Mouse (Mus musculus) hindbrain, embryonic 12.5 days (tissue): ENCODE measurements at regions not wholly inside any gene's neighbourhood (a gene's known extent, or its start where the extent isn't known, plus 50 kb on each side); places are given as distances from the start of the nearest gene placed in this dataset.

Experiments
- ATAC-seq: fragments of 200-750 bp; cut with Nextera tagmentation; 2 replicates; pipeline ENCODE4 v1.8.0; 2017; ENCODE audit warnings: moderate TSS enrichment; ENCODE audit not compliant: low FRiP score
- H3K27ac ChIP-seq: fragments of 300-500 bp; sonication (generic); 2 replicates; pipeline ENCODE4 v1.5.1; 2016; ENCODE audit warnings: mild to moderate bottlenecking
- H3K27me3 ChIP-seq: fragments of 300-500 bp; sonication (generic); 2 replicates; pipeline ENCODE4 v1.6.1; 2016; ENCODE audit warnings: mild to moderate bottlenecking
- H3K36me3 ChIP-seq: fragments of 300-500 bp; sonication (generic); 2 replicates; pipeline ENCODE4 v1.6.1; 2016; ENCODE audit warnings: mild to moderate bottlenecking
- H3K4me1 ChIP-seq: fragments of 300-500 bp; sonication (generic); 2 replicates; pipeline ENCODE4 v1.6.1; 2016
- H3K4me2 ChIP-seq: fragments of 300-500 bp; sonication (generic); replicated peaks from 2 replicates; pipeline ENCODE4 v1.6.1; 2016; ENCODE audit warnings: mild to moderate bottlenecking
- H3K4me3 ChIP-seq: fragments of 300-500 bp; sonication (generic); 2 replicates; pipeline ENCODE4 v1.5.1; 2016; ENCODE audit warnings: mild to moderate bottlenecking
- H3K9ac ChIP-seq: fragments of 300-500 bp; sonication (generic); 2 replicates; pipeline ENCODE4 v1.6.1; 2016; ENCODE audit warnings: mild to moderate bottlenecking, moderate library complexity
- H3K9me3 ChIP-seq: fragments of 300-500 bp; sonication (generic); replicated peaks from 2 replicates; pipeline ENCODE4 v1.6.1; 2016; ENCODE audit warnings: mild to moderate bottlenecking
- WGBS: fragments of 180-500 bp; shearing (Covaris S2); methylation state at CpG from one replicate; pipeline ENCODE4 v1.1.7; 2016; 5-methylcytosine and 5-hydroxymethylcytosine counted together

DNA sequence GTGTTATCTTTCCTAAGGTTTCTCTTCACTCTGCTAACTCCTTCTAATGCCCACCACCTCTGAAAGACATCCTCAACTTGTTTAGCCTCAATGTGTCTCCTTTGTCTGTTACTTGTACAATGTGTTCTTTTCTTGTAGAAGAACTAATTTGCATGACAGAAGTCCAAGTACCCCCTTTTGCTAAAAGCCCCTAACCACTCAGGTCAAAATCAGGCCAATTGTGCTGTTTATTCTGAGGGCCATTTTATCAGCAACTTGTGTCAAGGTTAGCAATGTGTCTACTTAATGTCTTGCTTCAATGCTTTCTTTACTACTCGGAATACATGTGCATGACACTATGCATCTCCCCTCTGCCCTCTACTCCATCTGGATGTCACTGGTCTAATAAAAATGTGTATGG, 107.3 kb upstream of the Paqr3 start:
- Histone ChIP-seq H3K4me2 (no peak overlapping the region), H3K4me3 (no peak overlapping the region), H3K9me3 (no peaks in the 10 kb centered on the region), H3K4me1 (no peaks in the 10 kb centered on the region), H3K27ac (no peak overlapping the region), H3K27me3 (no peaks in the 10 kb centered on the region), H3K9ac (no peak overlapping the region), H3K36me3 (no peaks in the 10 kb centered on the region)
- ATAC-seq, result no peak
- WGBS, result 47% methylated on average over 1 of the region's 1 CpGs

GRCm38 (mm10) chr5:97205606-97206005, 94.2 kb upstream of the Paqr3 start:
- no peak for ATAC-seq
- Histone ChIP-seq H3K4me3 (no peak overlapping the region), H3K27ac (no peak overlapping the region), H3K36me3 (no peaks in the 10 kb centered on the region), H3K9ac (no peak overlapping the region), H3K27me3 (no peaks in the 10 kb centered on the region), H3K9me3 (no peaks in the 10 kb centered on the region), H3K4me2 (no peak overlapping the region), H3K4me1 (no peaks in the 10 kb centered on the region)
- 72% methylated on average over 4 of the region's 4 CpGs for WGBS

DNA sequence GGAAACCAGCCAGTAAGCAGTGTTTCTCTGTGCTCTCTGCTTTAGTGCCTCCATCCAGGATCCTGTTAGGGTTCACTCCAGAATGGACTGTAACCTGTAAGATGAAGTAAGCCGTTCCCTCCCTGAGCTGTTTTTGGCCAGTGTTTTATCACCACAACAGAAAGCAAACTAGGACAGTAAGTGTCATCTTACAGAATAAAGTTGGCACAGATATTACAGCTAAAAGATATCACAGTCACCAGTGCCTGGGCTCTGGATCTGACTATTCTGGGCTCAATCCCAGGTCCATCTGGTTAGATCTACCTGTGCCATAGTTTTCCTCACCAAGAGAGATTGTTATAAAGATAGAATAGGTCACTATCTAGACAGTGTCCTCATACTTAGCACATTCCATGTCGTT, 92.9 kb upstream of the Paqr3 start:
- H3K4me1 ChIP-seq, result no peaks in the 10 kb centered on the region
- no peak for ATAC-seq
- no peak overlapping the region for H3K4me3 ChIP-seq
- no peaks in the 10 kb centered on the region for H3K9me3 ChIP-seq
- H3K27me3 ChIP-seq, result no peaks in the 10 kb centered on the region
- H3K27ac ChIP-seq, result no peak overlapping the region
- H3K9ac ChIP-seq, result no peak overlapping the region
- WGBS, result 85% methylated on average over 2 of the region's 2 CpGs
- no peaks in the 10 kb centered on the region for H3K36me3 ChIP-seq
- H3K4me2 ChIP-seq, result no peak overlapping the region

DNA sequence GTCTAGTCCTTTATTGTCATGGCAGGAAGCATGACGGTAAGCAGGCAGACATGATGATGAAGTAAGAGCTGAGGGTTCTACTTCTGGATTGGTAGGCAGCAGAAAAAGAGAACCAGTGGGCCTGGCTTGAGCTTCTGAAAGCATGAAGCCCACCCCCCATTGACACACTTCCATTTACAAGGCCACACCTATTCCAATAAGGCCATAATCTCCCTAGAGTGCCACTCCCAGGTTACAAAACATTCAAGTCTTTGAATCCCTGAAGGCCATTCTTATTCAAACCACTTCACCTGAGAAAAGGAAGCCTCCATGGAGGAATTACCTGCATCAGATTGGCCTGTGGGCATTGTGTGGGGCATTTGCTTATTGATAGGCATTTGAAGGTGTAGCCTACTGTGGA, 92.2 kb upstream of the Paqr3 start:
- 74% methylated on average over 1 of the region's 1 CpGs for WGBS
- no peak overlapping the region for H3K9ac ChIP-seq
- ATAC-seq, result no peak

GRCm38 (mm10) chr5:97202557-97202956, 91.2 kb upstream of the Paqr3 start:
- Histone ChIP-seq H3K4me2 (no peak overlapping the region), H3K27ac (no peak overlapping the region), H3K9ac (no peak overlapping the region), H3K36me3 (no peaks in the 10 kb centered on the region), H3K9me3 (no peaks in the 10 kb centered on the region), H3K4me3 (no peak overlapping the region), H3K27me3 (no peaks in the 10 kb centered on the region), H3K4me1 (no peaks in the 10 kb centered on the region)
- no peak for ATAC-seq
- 28% methylated on average over 3 of the region's 3 CpGs for WGBS

More for the DNA sequence above, 92.2 kb upstream of the Paqr3 start:
- H3K27ac ChIP-seq, result no peak overlapping the region
- no peak overlapping the region for H3K4me2 ChIP-seq
- no peaks in the 10 kb centered on the region for H3K4me1 ChIP-seq
- no peak overlapping the region for H3K4me3 ChIP-seq
- no peaks in the 10 kb centered on the region for H3K27me3 ChIP-seq
- H3K36me3 ChIP-seq, result no peaks in the 10 kb centered on the region
- no peaks in the 10 kb centered on the region for H3K9me3 ChIP-seq

DNA sequence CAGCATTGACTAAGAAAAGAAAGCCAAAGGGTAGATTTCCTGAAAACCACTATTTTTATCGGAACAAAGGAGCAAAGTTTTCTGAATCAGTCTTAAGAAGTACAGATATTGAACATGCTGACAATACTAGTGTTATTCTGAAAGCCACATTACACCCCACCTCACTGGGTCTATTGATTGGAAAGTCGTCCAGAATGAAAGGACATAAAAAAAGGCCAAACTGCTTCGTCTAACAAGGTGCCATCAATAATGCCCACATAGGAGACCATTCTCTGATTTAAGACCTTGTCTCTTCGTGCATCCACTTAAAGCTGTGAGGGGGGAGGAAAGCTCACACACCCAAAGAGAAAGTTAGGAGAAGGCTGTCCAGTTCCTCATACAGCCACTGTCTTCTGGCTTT, 89.3 kb upstream of the Paqr3 start:
- Histone ChIP-seq H3K4me2 (no peak overlapping the region), H3K9ac (no peak overlapping the region), H3K27ac (no peak overlapping the region), H3K9me3 (no peaks in the 10 kb centered on the region), H3K27me3 (no peaks in the 10 kb centered on the region), H3K4me3 (no peak overlapping the region), H3K36me3 (no peaks in the 10 kb centered on the region), H3K4me1 (no peaks in the 10 kb centered on the region)
- WGBS, result 23% methylated on average over 4 of the region's 4 CpGs
- ATAC-seq, result no peak

- peak overlapping the region; percentile 62 for H3K27ac ChIP-seq
- H3K36me3 ChIP-seq, result no peaks in the 10 kb centered on the region
- peak overlapping the region; percentile 19 for H3K4me2 ChIP-seq
- ATAC-seq, result peak; percentile 80
- WGBS, result 49% methylated on average over 10 of the region's 10 CpGs
- no peaks in the 10 kb centered on the region for H3K27me3 ChIP-seq
- no peaks in the 10 kb centered on the region for H3K9me3 ChIP-seq
- H3K4me1 ChIP-seq, result peaks cover 8% of the 10 kb centered on the region
- H3K9ac ChIP-seq, result no peak overlapping the region
- no peak overlapping the region for H3K4me3 ChIP-seq
Measured at GRCm38 (mm10) chr5:97195281-97195660, 83.9 kb upstream of the Paqr3 start.

DNA sequence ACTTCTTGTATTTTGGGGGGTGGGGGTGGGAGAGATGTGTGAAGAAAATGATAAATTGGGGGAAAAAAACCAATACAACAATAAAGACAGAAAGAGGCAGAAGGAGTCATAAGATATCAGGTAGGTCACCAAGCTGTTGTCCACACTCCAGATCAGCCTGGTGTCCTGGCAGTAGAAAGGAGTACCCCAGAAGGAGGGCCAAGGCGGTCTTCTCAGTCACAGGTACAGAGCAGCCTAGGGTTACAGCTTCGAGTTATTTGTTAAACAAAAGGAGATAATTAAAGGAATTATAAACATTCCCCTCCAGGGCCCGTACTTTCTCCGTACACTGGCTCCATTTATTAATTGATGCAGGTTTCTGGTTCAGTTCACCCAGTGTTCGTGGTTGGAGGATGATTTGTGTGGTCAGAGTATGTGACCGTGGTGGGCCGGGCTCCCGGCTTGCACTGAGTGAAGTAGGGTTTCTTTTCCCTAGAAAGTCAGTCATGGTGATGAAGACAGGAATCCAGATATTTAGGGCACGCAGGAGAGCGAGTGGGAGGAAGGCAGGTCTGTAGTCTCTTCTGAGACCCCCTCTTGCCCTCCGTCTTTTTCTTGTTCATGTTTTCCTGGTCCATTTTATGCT, 83.4 kb upstream of the Paqr3 start:
- H3K9me3 ChIP-seq, result no peaks in the 10 kb centered on the region
- peak; percentile 72 for ATAC-seq
- no peaks in the 10 kb centered on the region for H3K36me3 ChIP-seq
- 47% methylated on average over 11 of the region's 11 CpGs for WGBS
- H3K4me1 ChIP-seq, result peaks cover 8% of the 10 kb centered on the region
- no peaks in the 10 kb centered on the region for H3K27me3 ChIP-seq
- peak overlapping the region; percentile 19 for H3K4me2 ChIP-seq
- peak overlapping the region; percentile 62 for H3K27ac ChIP-seq
- H3K9ac ChIP-seq, result no peak overlapping the region
- H3K4me3 ChIP-seq, result no peak overlapping the region

- Histone ChIP-seq H3K4me3 (no peak overlapping the region), H3K9ac (no peak overlapping the region)
- ATAC-seq, result no peak
Measured at GRCm38 (mm10) chr5:97192656-97193055, 81.3 kb upstream of the Paqr3 start.

DNA sequence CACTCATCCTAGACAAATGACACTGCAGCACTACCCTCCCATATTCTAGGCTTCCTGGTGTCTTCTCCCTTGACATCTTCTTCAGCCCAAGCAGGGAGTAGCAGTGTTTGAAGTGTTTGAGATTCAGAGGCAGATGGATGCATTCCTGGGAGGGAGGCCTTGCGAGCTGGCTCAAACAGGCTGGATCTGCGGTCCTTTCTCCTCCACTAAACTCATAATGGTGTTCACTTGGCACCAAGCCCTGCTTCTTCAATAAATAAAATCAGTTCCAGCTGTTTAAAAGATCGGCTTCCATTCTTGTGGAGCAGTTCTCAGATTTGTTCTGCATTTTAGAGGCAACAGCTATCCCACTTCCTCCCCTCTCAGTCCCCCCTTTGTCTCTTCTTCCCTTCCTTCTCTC, 79.3 kb upstream of the Paqr3 start:
- H3K27ac ChIP-seq, result peak overlapping the region; percentile 30; the same call in 1 of the 2 replicates
- H3K36me3 ChIP-seq, result no peaks in the 10 kb centered on the region
- H3K4me3 ChIP-seq, result no peak overlapping the region
- H3K27me3 ChIP-seq, result no peaks in the 10 kb centered on the region
- peaks cover 8% of the 10 kb centered on the region for H3K4me1 ChIP-seq
- no peak for ATAC-seq
- 54% methylated on average over 3 of the region's 3 CpGs for WGBS
- H3K9me3 ChIP-seq, result no peaks in the 10 kb centered on the region
- no peak overlapping the region for H3K4me2 ChIP-seq
- H3K9ac ChIP-seq, result no peak overlapping the region

More at GRCm38 (mm10) chr5:97192656-97193055, 81.3 kb upstream of the Paqr3 start:
- Histone ChIP-seq H3K4me2 (no peak overlapping the region), H3K27me3 (no peaks in the 10 kb centered on the region), H3K36me3 (no peaks in the 10 kb centered on the region), H3K4me1 (peaks cover 8% of the 10 kb centered on the region), H3K27ac (no peak overlapping the region), H3K9me3 (no peaks in the 10 kb centered on the region)
- 76% methylated on average over 13 of the region's 13 CpGs for WGBS

DNA sequence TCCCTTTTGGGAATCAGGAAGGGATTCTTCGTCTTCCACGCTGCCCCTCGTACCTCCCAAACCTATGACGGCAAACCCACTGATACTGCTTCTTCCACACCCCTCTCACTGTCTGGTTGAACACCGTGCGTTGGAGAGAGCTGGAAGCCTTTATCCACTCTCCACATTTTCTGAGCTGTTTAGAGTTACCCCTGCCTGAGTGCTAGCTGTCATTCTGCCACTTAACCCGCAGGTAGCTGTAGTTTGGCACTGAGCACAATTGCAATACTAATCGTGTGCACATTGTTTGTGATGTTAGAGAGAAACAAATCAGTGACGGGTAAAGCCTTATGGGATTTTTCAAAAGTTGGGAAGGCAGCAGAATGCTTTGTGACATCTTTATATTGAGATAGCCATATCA, 73.1 kb upstream of the Paqr3 start:
- H3K4me1 ChIP-seq, result peaks cover 3% of the 10 kb centered on the region; the same call in 1 of the 2 replicates
- no peak for ATAC-seq
- 84% methylated on average over 9 of the region's 9 CpGs for WGBS

DNA sequence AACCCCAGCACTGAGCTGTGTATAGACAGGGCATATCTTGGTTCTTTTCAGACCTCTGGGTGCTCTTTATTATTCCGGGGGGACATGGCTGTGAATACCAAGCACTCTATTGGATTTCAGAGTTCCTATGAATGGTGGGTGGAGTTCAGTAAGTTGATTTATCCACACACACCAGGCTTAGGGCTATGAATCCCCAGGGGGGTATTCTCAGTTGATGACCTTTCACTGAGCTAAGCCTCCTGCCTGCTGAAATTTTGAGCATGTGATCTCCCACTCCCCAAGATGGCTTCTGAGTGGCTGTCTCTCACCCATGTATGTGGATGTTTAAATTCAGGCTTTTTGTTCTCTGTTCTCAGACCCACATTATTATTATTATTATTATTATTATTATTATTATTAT, 69.9 kb upstream of the Paqr3 start:
- no peaks in the 10 kb centered on the region for H3K9me3 ChIP-seq
- peaks cover 3% of the 10 kb centered on the region; the same call in 1 of the 2 replicates for H3K4me1 ChIP-seq
- no peaks in the 10 kb centered on the region for H3K27me3 ChIP-seq
- peak; percentile 50 for ATAC-seq
- no peaks in the 10 kb centered on the region for H3K36me3 ChIP-seq
- 78% methylated on average over 1 of the region's 1 CpGs for WGBS
- no peak overlapping the region for H3K27ac ChIP-seq
- H3K4me3 ChIP-seq, result no peak overlapping the region
- no peak overlapping the region for H3K4me2 ChIP-seq
- no peak overlapping the region for H3K9ac ChIP-seq

More for the DNA sequence above, 73.1 kb upstream of the Paqr3 start:
- Histone ChIP-seq H3K9me3 (no peaks in the 10 kb centered on the region), H3K27me3 (no peaks in the 10 kb centered on the region), H3K27ac (no peak overlapping the region), H3K9ac (no peak overlapping the region), H3K4me2 (no peak overlapping the region), H3K36me3 (no peaks in the 10 kb centered on the region), H3K4me3 (no peak overlapping the region)

DNA sequence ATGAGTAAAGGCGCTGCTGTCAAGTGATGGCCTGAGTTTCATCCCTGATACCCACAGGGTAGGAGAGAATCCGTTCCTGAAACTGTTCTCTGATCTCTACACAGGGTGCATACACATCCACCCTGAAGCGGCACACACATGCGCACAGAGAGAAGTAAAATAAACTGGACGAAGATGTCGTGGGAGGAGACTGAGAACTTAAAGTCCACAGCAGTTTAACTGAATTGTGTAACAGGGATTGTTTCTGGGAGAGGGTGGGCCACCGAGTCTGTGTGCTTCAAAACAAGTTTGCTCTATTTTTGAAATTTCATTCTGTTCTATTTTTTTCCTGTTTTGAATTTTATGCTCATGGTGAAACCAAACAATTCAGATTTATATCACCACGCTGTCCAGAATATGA, 63.0 kb upstream of the Paqr3 start:
- Histone ChIP-seq H3K9ac (no peak overlapping the region), H3K4me1 (no peaks in the 10 kb centered on the region), H3K9me3 (no peaks in the 10 kb centered on the region), H3K27ac (no peak overlapping the region), H3K4me2 (no peak overlapping the region), H3K27me3 (no peaks in the 10 kb centered on the region), H3K4me3 (no peak overlapping the region), H3K36me3 (no peaks in the 10 kb centered on the region)
- no peak for ATAC-seq
- 87% methylated on average over 8 of the region's 8 CpGs for WGBS
